Mouse (Mus musculus) liver, embryonic 16.5 days (tissue): ENCODE measurements around the gene Ccp110. TPM values are rescaled to one million over a fixed set of nuclear protein-coding genes. Genes with fewer than 3 reads are reported as not detected.

Experiments used
- ATAC-seq: fragments of 200-750 bp; cut with Nextera tagmentation; 2 replicates; pipeline ENCODE4 v1.8.0; 2017; ENCODE audit warnings: low read depth, mild to moderate bottlenecking, moderate number of reproducible peaks, moderate library complexity
- H3K27ac ChIP-seq: fragments of 300-500 bp; sonication (generic); 2 replicates; pipeline ENCODE4 v1.5.1; 2014; ENCODE audit warnings: mild to moderate bottlenecking, low read length
- H3K27me3 ChIP-seq: fragments of 300-500 bp; sonication (generic); 2 replicates; pipeline ENCODE4 v1.6.1; 2014; ENCODE audit warnings: low read depth, low read length, mixed read lengths; ENCODE audit not compliant: control insufficient read depth, insufficient read depth
- H3K36me3 ChIP-seq: fragments of 300-500 bp; sonication (generic); 2 replicates; pipeline ENCODE4 v1.6.1; 2014; ENCODE audit warnings: mild to moderate bottlenecking; ENCODE audit not compliant: control insufficient read depth, insufficient read depth
- H3K4me1 ChIP-seq: fragments of 300-500 bp; sonication (generic); 2 replicates; pipeline ENCODE4 v1.6.1; 2014; ENCODE audit warnings: low read depth, low read length, mixed read lengths; ENCODE audit not compliant: control insufficient read depth
- H3K4me2 ChIP-seq: fragments of 300-500 bp; sonication (generic); 2 replicates; pipeline ENCODE4 v1.6.1; 2014; ENCODE audit warnings: low read depth, low read length, mixed read lengths
- H3K4me3 ChIP-seq: fragments of 300-500 bp; sonication (generic); 2 replicates; pipeline ENCODE4 v1.5.1; 2014; ENCODE audit warnings: low read depth, mild to moderate bottlenecking, low read length
- H3K9ac ChIP-seq: fragments of 300-500 bp; sonication (generic); 2 replicates; pipeline ENCODE4 v1.6.1; 2014; ENCODE audit warnings: low read depth, low read length
- H3K9me3 ChIP-seq: fragments of 300-500 bp; sonication (generic); replicated peaks from 2 replicates; pipeline ENCODE4 v1.6.1; 2016; ENCODE audit warnings: low read length; ENCODE audit not compliant: control insufficient read depth
- WGBS: fragments of 180-500 bp; shearing (Covaris S2); extraction: QIAGEN DNeasy Blood & Tissue Kit; methylation state at CpG from one replicate; pipeline ENCODE4 v1.1.7; 2014; ENCODE audit not compliant: insufficient replicate concordance; 5-methylcytosine and 5-hydroxymethylcytosine counted together
- polyA plus RNA-seq: library from polyadenylated mRNA; unstranded; fragments of >200 nt; fragmentation: Nextera tagmentation; extraction: Ambion mirVana; gene quantifications from 2 replicates; pipeline ENCODE4 v1.2.1, GENCODE M21; 2015

Gene Ccp110
- polyA plus RNA-seq, 1 experiment from 2014 or later: 8.9 TPM

GRCm38 (mm10) chr7:118698882-118699281, 13.5 kb upstream of the Ccp110 start:
- 74% methylated on average over 9 of the region's 9 CpGs for WGBS
- H3K4me3 ChIP-seq: no peak overlapping the region
- peaks cover 12% of the 10 kb centered on the region for H3K4me1 ChIP-seq
- no peaks in the 10 kb centered on the region for H3K9me3 ChIP-seq
- no peak overlapping the region for H3K4me2 ChIP-seq
- peaks cover 24% of the 10 kb centered on the region for H3K36me3 ChIP-seq
- no peak overlapping the region for H3K27ac ChIP-seq
- H3K9ac ChIP-seq: no peak overlapping the region
- no peaks in the 10 kb centered on the region for H3K27me3 ChIP-seq
- peak; percentile 66 for ATAC-seq

GRCm38 (mm10) chr7:118703144-118703561, 9.2 kb upstream of the Ccp110 start:
- Histone ChIP-seq H3K27ac (0 out of 2 replicates have a peak overlapping the region, but pooled peaks have one; percentile 73), H3K4me1 (peaks cover 28% of the 10 kb centered on the region), H3K9me3 (no peaks in the 10 kb centered on the region), H3K36me3 (peaks cover 3% of the 10 kb centered on the region; the same call in 1 of the 2 replicates), H3K4me2 (peak overlapping the region; percentile 25; the same call in 1 of the 2 replicates), H3K9ac (no peak overlapping the region), H3K27me3 (no peaks in the 10 kb centered on the region), H3K4me3 (no peak overlapping the region)
- no peak for ATAC-seq
- WGBS: 74% methylated on average over 15 of the region's 15 CpGs

- H3K27ac ChIP-seq: peak overlapping the region; percentile 73
- peaks cover 25% of the 10 kb centered on the region for H3K4me1 ChIP-seq
- no peaks in the 10 kb centered on the region for H3K9me3 ChIP-seq
- ATAC-seq: 0 out of 2 replicates have a peak, but pooled peaks have one; percentile 2
- no peaks in the 10 kb centered on the region for H3K36me3 ChIP-seq
- H3K4me2 ChIP-seq: peak overlapping the region; percentile 77
- H3K9ac ChIP-seq: peak overlapping the region; percentile 86
- peak overlapping the region; percentile 87 for H3K4me3 ChIP-seq
- whole genome bisulfite sequencing: 61% methylated on average over 9 of the region's 9 CpGs
- no peaks in the 10 kb centered on the region for H3K27me3 ChIP-seq
Measured at GRCm38 (mm10) chr7:118704001-118704850, 8.1 kb upstream of the Ccp110 start.

- Histone ChIP-seq H3K27ac (peak within 1 kb of the TSS; percentile 73), H3K9ac (peak within 1 kb of the TSS; percentile 86), H3K9me3 (no peaks in the 10 kb centered on the region), H3K4me1 (peaks cover 25% of the 10 kb centered on the region), H3K4me3 (peak within 1 kb of the TSS; percentile 87), H3K4me2 (peak within 1 kb of the TSS; percentile 77), H3K36me3 (no peaks in the 10 kb centered on the region), H3K27me3 (no peaks in the 10 kb centered on the region)
- ATAC-seq: peak; percentile 90
- under 1% methylated on average over 66 of the region's 66 CpGs for WGBS
Measured at GRCm38 (mm10) chr7:118705101-118705961, 7.0 kb upstream of the Ccp110 start, which contains the start of gene Gde1. Gene Gde1 (minus strand): TSS chr7:118705778.

GRCm38 (mm10) chr7:118706051-118706450, 6.3 kb upstream of the Ccp110 start:
- Histone ChIP-seq H3K9me3 (no peaks in the 10 kb centered on the region), H3K27me3 (no peaks in the 10 kb centered on the region), H3K4me1 (peaks cover 25% of the 10 kb centered on the region), H3K36me3 (no peaks in the 10 kb centered on the region), H3K4me3 (peak overlapping the region; percentile 87), H3K27ac (peak overlapping the region; percentile 73; the same call in 1 of the 2 replicates), H3K4me2 (peak overlapping the region; percentile 77), H3K9ac (peak overlapping the region; percentile 86)
- ATAC-seq: no peak
- 50% methylated on average over 6 of the region's 6 CpGs for WGBS

- Histone ChIP-seq H3K9ac (no peak overlapping the region), H3K4me1 (peaks cover 25% of the 10 kb centered on the region), H3K4me2 (no peak overlapping the region), H3K9me3 (no peaks in the 10 kb centered on the region), H3K36me3 (no peaks in the 10 kb centered on the region), H3K4me3 (no peak overlapping the region), H3K27me3 (no peaks in the 10 kb centered on the region), H3K27ac (no peak overlapping the region)
- ATAC-seq: no peak
- 82% methylated on average over 5 of the region's 5 CpGs for WGBS
Measured at GRCm38 (mm10) chr7:118706488-118706887, 5.9 kb upstream of the Ccp110 start.

GRCm38 (mm10) chr7:118707216-118707615, 5.1 kb upstream of the Ccp110 start:
- 41% methylated on average over 2 of the region's 2 CpGs for WGBS

GRCm38 (mm10) chr7:118708002-118708401, 4.3 kb upstream of the Ccp110 start:
- peaks cover 25% of the 10 kb centered on the region for H3K4me1 ChIP-seq
- no peak overlapping the region for H3K9ac ChIP-seq
- ATAC-seq: no peak
- H3K9me3 ChIP-seq: no peaks in the 10 kb centered on the region
- no peaks in the 10 kb centered on the region for H3K27me3 ChIP-seq
- H3K36me3 ChIP-seq: no peaks in the 10 kb centered on the region
- H3K4me2 ChIP-seq: no peak overlapping the region
- H3K4me3 ChIP-seq: no peak overlapping the region
- 49% methylated on average over 4 of the region's 4 CpGs for WGBS
- H3K27ac ChIP-seq: no peak overlapping the region

More at GRCm38 (mm10) chr7:118707216-118707615, 5.1 kb upstream of the Ccp110 start:
- H3K36me3 ChIP-seq: no peaks in the 10 kb centered on the region
- H3K27ac ChIP-seq: no peak overlapping the region
- H3K9me3 ChIP-seq: no peaks in the 10 kb centered on the region
- H3K4me3 ChIP-seq: no peak overlapping the region
- H3K4me1 ChIP-seq: peaks cover 25% of the 10 kb centered on the region
- ATAC-seq: no peak
- H3K9ac ChIP-seq: no peak overlapping the region
- no peak overlapping the region for H3K4me2 ChIP-seq
- H3K27me3 ChIP-seq: no peaks in the 10 kb centered on the region
